Mouse (Mus musculus): Measurements from ENCODE around the gene Ehd4. TPM values are rescaled to one million over a fixed set of nuclear protein-coding genes. Genes with fewer than 3 reads are reported as not detected.

The Ehd4 gene
- total RNA-seq, 2 experiments from 2014 or later = 17.9 to 25.7 TPM

DNA sequence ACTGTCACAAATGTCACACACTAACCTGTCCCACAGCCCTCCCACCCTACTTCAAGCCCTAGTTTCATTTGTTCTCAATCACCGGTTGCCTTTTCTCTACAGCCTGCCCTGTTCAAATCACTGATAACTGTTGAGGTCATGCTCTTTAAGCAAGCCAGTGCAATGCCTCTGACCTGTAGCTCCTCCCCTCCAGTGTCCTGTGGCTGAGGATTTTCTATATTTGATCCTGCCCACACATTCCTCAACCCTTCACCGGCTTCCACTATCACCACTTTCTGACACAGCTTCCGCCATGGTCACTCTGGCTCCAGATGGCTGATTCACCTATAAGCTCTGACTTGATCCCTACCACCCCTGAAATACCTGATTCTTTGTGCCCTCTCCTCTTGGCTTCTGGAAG, 6.4 kb downstream of the Ehd4 start:
- ATAC-seq (replicated peaks; ENCODE audit: low FRiP score, low TSS enrichment, poor library complexity, severe bottlenecking) = no peak

GRCm38 (mm10) chr2:120147364-120147763, 7.0 kb downstream of the Ehd4 start:
- no peak for ATAC-seq (replicated peaks; ENCODE audit: low FRiP score, low TSS enrichment, poor library complexity, severe bottlenecking)

DNA sequence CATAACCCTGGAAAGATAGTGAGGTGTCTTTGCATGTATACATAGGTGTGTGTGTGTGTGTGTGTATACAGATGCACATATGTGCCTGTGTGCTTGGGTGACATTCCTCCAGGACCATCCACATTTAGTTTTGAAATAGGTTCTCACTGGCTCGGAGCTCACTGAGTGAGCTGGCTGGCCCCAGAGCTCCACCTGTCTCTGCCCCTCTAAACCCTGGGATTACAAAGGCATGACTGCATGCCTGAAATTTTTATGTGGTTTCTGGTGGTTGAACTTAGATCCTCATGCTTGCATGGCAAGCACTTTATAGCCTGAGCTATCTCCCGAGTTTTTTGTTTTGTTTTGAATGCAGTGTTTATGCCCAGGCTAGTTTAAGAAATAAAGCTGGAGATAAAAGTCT, 7.9 kb downstream of the Ehd4 start:
- no peak for ATAC-seq (replicated peaks; ENCODE audit: low FRiP score, low TSS enrichment, poor library complexity, severe bottlenecking)

- ATAC-seq (replicated peaks; ENCODE audit: low FRiP score, low TSS enrichment, poor library complexity, severe bottlenecking) = no peak
Observed at GRCm38 (mm10) chr2:120144390-120144789, 10.0 kb downstream of the Ehd4 start.

GRCm38 (mm10) chr2:120142336-120142735, 12.1 kb downstream of the Ehd4 start:
- ATAC-seq (replicated peaks; ENCODE audit: low FRiP score, low TSS enrichment, poor library complexity, severe bottlenecking) = no peak

DNA sequence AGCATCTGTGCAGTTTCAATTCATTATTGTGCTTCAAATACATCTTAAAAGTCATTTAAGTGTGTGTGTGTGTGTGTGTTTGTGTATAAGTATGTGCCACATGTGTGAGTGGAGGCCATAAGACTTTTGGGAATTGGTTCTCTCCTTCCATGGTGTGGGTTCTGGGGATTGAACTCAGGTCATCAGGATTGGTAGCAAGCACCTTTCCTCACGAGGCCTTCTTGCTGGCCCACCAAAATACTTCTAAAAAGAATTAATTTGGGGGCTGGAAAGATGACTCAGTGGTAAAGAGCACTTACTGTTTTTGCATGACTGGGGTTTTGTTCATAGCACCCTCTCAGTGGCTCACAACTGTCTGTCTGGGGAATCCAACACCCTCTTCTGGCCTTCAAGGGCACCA, 12.7 kb downstream of the Ehd4 start:
- no peak for ATAC-seq (replicated peaks; ENCODE audit: low FRiP score, low TSS enrichment, poor library complexity, severe bottlenecking)

GRCm38 (mm10) chr2:120140326-120140725, 14.1 kb downstream of the Ehd4 start:
- no peak for ATAC-seq (replicated peaks; ENCODE audit: low FRiP score, low TSS enrichment, poor library complexity, severe bottlenecking)

- no peak for ATAC-seq (replicated peaks; ENCODE audit: low FRiP score, low TSS enrichment, poor library complexity, severe bottlenecking)
Observed at GRCm38 (mm10) chr2:120139091-120139490, 15.3 kb downstream of the Ehd4 start.

- ATAC-seq (replicated peaks; ENCODE audit: low FRiP score, low TSS enrichment, poor library complexity, severe bottlenecking) = no peak
Observed at GRCm38 (mm10) chr2:120137281-120137680, 17.1 kb downstream of the Ehd4 start.

DNA sequence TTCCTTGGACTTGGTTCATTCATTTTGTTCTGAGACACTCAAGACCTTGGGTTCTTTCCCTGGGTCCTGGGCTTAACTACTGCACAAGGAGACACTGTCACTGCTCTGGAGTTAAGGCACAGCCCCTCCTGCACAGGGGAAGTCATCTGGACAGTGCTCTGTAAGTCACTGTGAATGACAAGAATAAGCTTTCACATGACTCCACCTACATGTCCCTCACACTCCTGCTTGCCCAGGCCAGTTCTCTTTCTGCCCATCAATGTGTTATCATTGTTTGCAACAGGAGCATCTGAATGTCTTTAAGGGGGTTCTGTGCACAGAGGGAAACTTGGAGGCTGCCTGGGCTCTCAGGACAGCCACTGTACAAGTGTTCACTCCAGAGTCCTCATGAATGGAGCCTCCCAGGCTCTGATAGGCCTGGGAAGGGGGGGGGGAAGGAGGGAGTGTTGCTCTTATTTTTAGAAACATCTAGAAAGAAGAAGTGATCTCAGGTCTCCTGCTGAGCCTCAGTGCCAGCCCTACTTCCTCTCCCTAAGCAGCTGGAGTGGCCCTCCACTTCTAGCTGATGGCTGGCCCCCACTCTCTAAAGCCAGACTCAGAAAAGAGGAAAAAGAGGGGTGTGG, 19.8 kb downstream of the Ehd4 start:
- ATAC-seq (replicated peaks; ENCODE audit: low FRiP score, low TSS enrichment, poor library complexity, severe bottlenecking) = no peak

- ATAC-seq (replicated peaks; ENCODE audit: low FRiP score, low TSS enrichment, poor library complexity, severe bottlenecking) = no peak
Observed at GRCm38 (mm10) chr2:120131881-120132280, 22.5 kb downstream of the Ehd4 start.

DNA sequence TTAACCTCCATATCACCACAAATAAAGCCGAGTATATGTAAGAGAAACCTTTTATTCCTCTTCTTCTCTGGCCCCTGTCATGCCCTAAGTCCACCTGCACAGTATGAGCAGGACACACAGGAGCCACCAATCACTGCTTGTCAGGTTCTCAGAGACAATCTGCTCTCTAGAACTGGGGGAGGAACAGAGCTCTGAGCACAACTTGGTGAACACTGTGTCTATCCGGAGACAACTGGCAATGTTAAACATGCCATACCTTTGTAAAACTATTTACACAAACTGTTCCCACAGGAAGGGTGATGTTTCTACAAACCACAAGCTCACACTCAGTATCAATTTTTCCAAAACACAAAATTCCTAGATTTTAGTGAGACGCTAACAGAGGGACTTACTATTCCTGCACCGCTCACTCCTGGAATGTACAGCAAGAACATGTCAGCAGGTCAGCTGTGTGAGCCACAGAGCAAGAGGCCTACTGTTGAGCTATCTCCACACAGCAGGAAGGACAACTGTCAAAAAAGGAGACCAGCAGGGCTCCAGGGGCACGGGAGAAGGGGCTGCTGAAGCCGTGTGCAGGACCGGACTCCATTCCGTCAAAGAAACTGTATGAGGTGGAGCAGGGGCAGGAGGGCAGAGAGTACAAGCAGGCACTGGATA, 25.0 kb downstream of the Ehd4 start:
- no peak for ATAC-seq (replicated peaks; ENCODE audit: low FRiP score, low TSS enrichment, poor library complexity, severe bottlenecking)

GRCm38 (mm10) chr2:120128611-120129051, 25.8 kb downstream of the Ehd4 start:
- no peak for ATAC-seq (replicated peaks; ENCODE audit: low FRiP score, low TSS enrichment, poor library complexity, severe bottlenecking)

GRCm38 (mm10) chr2:120128011-120128410, 26.4 kb downstream of the Ehd4 start:
- ATAC-seq (replicated peaks; ENCODE audit: low FRiP score, low TSS enrichment, poor library complexity, severe bottlenecking) = no peak

DNA sequence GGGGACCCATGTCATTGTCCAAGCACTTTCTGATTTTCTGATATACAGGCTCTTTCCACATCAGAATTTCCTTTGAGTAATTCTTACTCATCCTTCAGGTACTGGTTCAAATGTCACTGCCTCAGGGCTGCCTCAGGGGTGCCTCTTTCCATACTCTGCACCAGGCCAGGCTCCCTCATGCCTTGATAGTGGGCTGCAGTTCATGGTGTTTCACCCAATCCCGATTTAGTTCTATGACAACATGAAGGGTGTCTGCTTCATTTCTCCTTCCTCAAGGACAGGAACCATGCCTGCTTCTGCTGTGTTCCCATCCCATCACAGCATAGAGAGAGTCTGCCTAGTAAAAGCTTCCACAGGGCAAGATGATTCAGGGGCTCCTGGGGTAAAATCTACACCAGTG, 27.5 kb downstream of the Ehd4 start:
- ATAC-seq (replicated peaks; ENCODE audit: low FRiP score, low TSS enrichment, poor library complexity, severe bottlenecking) = no peak

DNA sequence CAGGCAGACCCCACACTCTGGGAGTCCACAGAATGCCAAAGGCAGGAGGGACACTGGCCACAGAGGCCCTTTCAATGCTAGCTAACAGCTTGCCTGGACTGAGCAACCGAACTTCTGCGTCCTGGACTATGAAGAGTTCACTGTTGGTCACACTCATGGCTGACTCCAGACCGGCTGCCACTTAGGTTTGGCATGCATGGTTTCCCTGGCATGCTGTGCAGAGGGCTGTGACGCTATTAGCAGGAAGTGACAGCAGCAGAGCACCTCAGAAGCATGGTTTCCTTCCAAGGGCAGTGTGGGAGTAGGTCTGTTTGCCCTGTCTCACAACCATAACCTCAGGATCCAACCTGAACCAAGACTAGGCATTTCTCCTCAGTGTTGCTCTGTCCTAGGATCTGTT, 28.0 kb downstream of the Ehd4 start:
- ATAC-seq (replicated peaks; ENCODE audit: low FRiP score, low TSS enrichment, poor library complexity, severe bottlenecking) = no peak

GRCm38 (mm10) chr2:120125461-120125860, 28.9 kb downstream of the Ehd4 start:
- no peak for ATAC-seq (replicated peaks; ENCODE audit: low FRiP score, low TSS enrichment, poor library complexity, severe bottlenecking)

DNA sequence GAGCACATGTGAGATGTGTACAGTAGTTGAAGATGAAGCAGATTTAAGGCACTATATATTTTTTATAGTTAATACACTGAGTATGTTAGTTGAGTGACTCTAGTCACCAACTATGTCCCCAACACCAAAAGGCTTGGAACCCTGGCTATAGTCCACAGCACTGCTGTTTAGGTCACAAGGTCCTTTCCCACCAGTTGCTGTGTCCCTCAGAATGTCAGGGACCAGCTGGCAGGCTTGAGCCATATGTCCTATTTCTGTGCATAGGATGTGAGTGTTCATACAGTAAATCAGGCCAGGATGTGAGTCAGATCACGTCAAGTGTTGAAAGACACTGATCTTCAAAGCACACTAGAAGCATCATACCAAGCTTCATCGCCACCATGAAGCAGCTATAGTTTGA, 29.5 kb downstream of the Ehd4 start:
- ATAC-seq (replicated peaks; ENCODE audit: low FRiP score, low TSS enrichment, poor library complexity, severe bottlenecking) = no peak

DNA sequence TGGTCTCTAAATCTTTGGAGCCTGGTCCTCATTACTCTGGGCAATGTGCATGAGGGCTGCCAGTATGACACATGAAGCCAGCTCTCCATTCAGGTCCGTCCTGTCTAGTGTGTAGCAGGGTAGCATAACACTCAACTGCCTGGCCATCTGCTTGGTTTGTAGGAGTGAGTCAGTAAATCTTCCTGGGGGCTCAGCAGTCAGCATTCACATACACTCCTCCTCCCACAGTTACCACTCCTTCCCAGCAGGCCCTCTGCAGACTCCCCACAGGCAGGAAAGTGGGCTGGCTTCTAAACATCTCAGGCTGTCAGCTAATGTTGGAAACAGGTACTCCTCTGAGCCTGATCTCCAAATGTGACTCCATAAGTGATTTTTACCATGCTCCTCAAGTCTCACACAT, 30.3 kb downstream of the Ehd4 start:
- no peak for ATAC-seq (replicated peaks; ENCODE audit: low FRiP score, low TSS enrichment, poor library complexity, severe bottlenecking)

- ATAC-seq (replicated peaks; ENCODE audit: low FRiP score, low TSS enrichment, poor library complexity, severe bottlenecking) = no peak
Observed at GRCm38 (mm10) chr2:120122983-120123382, 31.4 kb downstream of the Ehd4 start.

DNA sequence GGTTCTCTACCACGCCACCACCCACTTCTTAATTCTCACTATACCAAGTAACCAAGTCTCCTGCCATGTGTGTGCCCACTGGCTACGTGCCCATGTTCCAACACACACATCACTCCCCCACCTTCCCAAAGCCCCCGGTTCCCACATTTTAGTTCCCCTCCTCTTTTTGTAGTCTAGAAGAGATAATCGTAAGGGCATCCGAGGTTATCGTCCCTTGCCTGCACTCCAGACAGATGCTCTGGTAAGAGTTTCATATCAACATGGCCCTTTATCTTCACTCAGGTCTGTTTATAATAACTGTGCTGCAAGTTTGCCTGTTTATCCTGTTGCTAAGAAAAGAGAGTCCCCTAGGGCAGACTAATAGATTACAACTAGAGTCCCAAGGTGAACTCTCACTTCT, 37.1 kb downstream of the Ehd4 start:
- peak; percentile 90 for ATAC-seq (replicated peaks; ENCODE audit: low FRiP score, low TSS enrichment, poor library complexity, severe bottlenecking)
